Mouse (Mus musculus) cortical plate, adult 2 months (tissue): ENCODE data around the gene Gabre.

Experiments used
- CTCF ChIP-seq: fragments of 200-500 bp; IDR thresholded peaks from 2 replicates; pipeline ENCODE4 v1.5.1; 2011; ENCODE audit warnings: mild to moderate bottlenecking, control low read depth, low read length; ENCODE audit not compliant: insufficient read depth; ENCODE audit errors: extremely low read depth
- POLR2A ChIP-seq: fragments of 200-500 bp; IDR thresholded peaks from 2 replicates; pipeline ENCODE4 v1.6.1; 2011; ENCODE audit warnings: mild to moderate bottlenecking, low read length, control low read depth; ENCODE audit not compliant: insufficient read depth; ENCODE audit errors: extremely low read depth

GRCm38 (mm10) chrX:72275372-72275663 lies 715 bp upstream of the Gabre start:
- TF ChIP-seq CTCF: no peak
- TF ChIP-seq POLR2A: no peak
